13 mouse cellular contexts compared by ENCODE assay signal in the genomic region with DNA sequence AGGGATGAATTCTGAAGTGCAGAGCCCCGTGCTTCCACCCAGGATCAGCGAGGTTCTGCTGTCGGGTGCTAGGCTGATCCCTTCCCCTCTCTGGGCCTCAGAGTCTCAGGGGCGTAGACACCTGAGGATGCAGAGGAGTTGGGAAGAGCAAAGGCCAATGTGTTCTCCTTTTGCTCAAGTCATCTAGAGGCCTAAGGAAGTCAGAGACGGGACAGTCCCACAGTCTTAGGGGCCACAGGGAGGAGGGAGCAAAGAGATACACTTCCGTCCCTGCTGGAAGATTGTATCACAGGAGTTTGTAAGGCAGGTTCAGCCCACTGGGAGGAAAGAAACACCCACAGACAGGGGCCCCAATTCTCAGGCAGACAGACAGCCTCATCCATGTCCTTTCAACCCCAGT. TPM values are rescaled to one million over a fixed set of nuclear protein-coding genes. Genes with fewer than 3 reads are reported as not detected.
DNase-seq lines count a peak whose midpoint lies in the region; ATAC-seq and TF ChIP-seq lines count a peak whose summit lies in the region.
"Had no signal": no experiment of that assay in that cellular context is flagged by ENCODE, and none has a peak within 500 bp of the region (broad histone marks: within the 10 kb centered on the region; RNA-seq: fewer than 3 reads in every experiment).

No protein-coding gene starts in this region.

- DNase-seq in heart, adult 2 months, result no peak
- DNase-seq in A20 (ENCODE audit: low read depth, low spot score), result peak; percentile 58
- DNase-seq in liver, postnatal 0 days, result no peak
- DNase-seq in layer of hippocampus, adult 9-10 months (ENCODE audit: low spot score), result no peak
- DNase-seq in cerebellum, postnatal 36 days, result no peak
- no peak for DNase-seq in adrenal gland, adult 18-20 months (ENCODE audit: low spot score in 2 of 2)
- DNase-seq: adrenal gland, postnatal 36 days; right cerebral cortex, adult 18-20 months had no signal

- TF ChIP-seq POLR2A in heart, adult 2 months (IDR thresholded peaks at IDR 0.05; ENCODE audit: insufficient read depth, low read depth, low read length), result no peak

- H3K4me1 ChIP-seq in heart, embryonic 16.5 days (ENCODE audit: control insufficient read depth, insufficient read depth, low read length), result peaks cover 12% of the 10 kb centered on the region
- peaks cover 3% of the 10 kb centered on the region for H3K4me1 ChIP-seq in heart, adult 2 months (ENCODE audit: control insufficient read depth, insufficient read depth, low read length)
- peaks cover 24% of the 10 kb centered on the region for H3K4me1 ChIP-seq in embryonic facial prominence, embryonic 12.5 days
- H3K4me1 ChIP-seq in liver, postnatal 0 days (ENCODE audit: insufficient read depth), result peaks cover 13% of the 10 kb centered on the region

- peak overlapping the region; percentile 4; the same call in 1 of the 2 replicates for H3K27ac ChIP-seq in heart, embryonic 16.5 days (ENCODE audit: low read length)
- H3K27ac ChIP-seq in heart, adult 2 months, result no peak overlapping the region
- no peak overlapping the region; the same call in 1 of the 2 replicates for H3K27ac ChIP-seq in embryonic facial prominence, embryonic 12.5 days
- peak overlapping the region; percentile 36; the same call in 1 of the 2 replicates for H3K27ac ChIP-seq in liver, postnatal 0 days (ENCODE audit: low read depth)

- peak overlapping the region; percentile 40 for H3K4me3 ChIP-seq in heart, embryonic 16.5 days (ENCODE audit: low read length)
- no peak overlapping the region for H3K4me3 ChIP-seq in heart, adult 2 months
- no peak overlapping the region for H3K4me3 ChIP-seq in embryonic facial prominence, embryonic 12.5 days
- H3K4me3 ChIP-seq in liver, postnatal 0 days (ENCODE audit: low read depth, low read length), result peak overlapping the region; percentile 39
- H3K4me3 ChIP-seq: erythroblast, embryonic 14.5 days had no signal

- intact Hi-C loops in heart, adult 2 months (cut with DNase I), result no loop called here

- no peaks in the 10 kb centered on the region for H3K79me2 ChIP-seq in heart, adult 2 months (replicated peaks; ENCODE audit: control insufficient read depth, insufficient read depth, low read length)

- no peak for TF ChIP-seq EP300 in heart, adult 2 months (IDR thresholded peaks at IDR 0.05; ENCODE audit: insufficient read depth, low read depth, low read length)
- no peak for TF ChIP-seq EP300 in liver, postnatal 0 days (IDR thresholded peaks at IDR 0.05; ENCODE audit: low read depth)

- H3K36me3 ChIP-seq in heart, embryonic 16.5 days (ENCODE audit: control insufficient read depth, insufficient read depth), result no peaks in the 10 kb centered on the region
- no peaks in the 10 kb centered on the region for H3K36me3 ChIP-seq in heart, adult 2 months (ENCODE audit: control insufficient read depth, insufficient read depth, low read length)
- H3K36me3 ChIP-seq in embryonic facial prominence, embryonic 12.5 days, result no peaks in the 10 kb centered on the region
- H3K36me3 ChIP-seq in liver, postnatal 0 days (replicated peaks; ENCODE audit: insufficient read depth, low read length), result no peaks in the 10 kb centered on the region
- H3K36me3 ChIP-seq: limb, embryonic 12.5 days had no signal

- WGBS in heart, embryonic 16.5 days, result 42% methylated on average over 6 of the region's 6 CpGs
- 40% methylated on average over 6 of the region's 6 CpGs for WGBS in heart, adult 2 months
- 54% methylated on average over 6 of the region's 6 CpGs for WGBS in embryonic facial prominence, embryonic 12.5 days
- WGBS in liver, postnatal 0 days (ENCODE audit: insufficient replicate concordance), result 18% methylated on average over 6 of the region's 6 CpGs

- peak overlapping the region; percentile 34 for H3K9ac ChIP-seq in heart, embryonic 16.5 days (ENCODE audit: low read length)
- no peak overlapping the region for H3K9ac ChIP-seq in heart, adult 2 months (ENCODE audit: low read depth, low read length)
- 0 out of 2 replicates have a peak overlapping the region, but pooled peaks have one; percentile 1 for H3K9ac ChIP-seq in embryonic facial prominence, embryonic 12.5 days
- peak overlapping the region; percentile 18 for H3K9ac ChIP-seq in liver, postnatal 0 days (replicated peaks)
- H3K9ac ChIP-seq: limb, embryonic 12.5 days had no signal

- no peaks in the 10 kb centered on the region for H3K9me3 ChIP-seq in heart, embryonic 16.5 days (replicated peaks; ENCODE audit: control insufficient read depth, low read length)
- H3K9me3 ChIP-seq in embryonic facial prominence, embryonic 12.5 days, result no peaks in the 10 kb centered on the region
- no peaks in the 10 kb centered on the region for H3K9me3 ChIP-seq in liver, postnatal 0 days (ENCODE audit: low read length)
- H3K9me3 ChIP-seq: limb, embryonic 12.5 days had no signal

- no peak for ATAC-seq in heart, embryonic 16.5 days (replicated peaks; ENCODE audit: extremely low read depth, insufficient read depth, low FRiP score)
- no peak for ATAC-seq in embryonic facial prominence, embryonic 12.5 days (ENCODE audit: insufficient number of reproducible peaks, insufficient read depth, low FRiP score, low TSS enrichment)
- ATAC-seq in liver, postnatal 0 days, result no peak
- ATAC-seq: hindbrain, embryonic 16.5 days had no signal

- TF ChIP-seq CTCF in heart, adult 2 months (IDR thresholded peaks at IDR 0.05), result no peak
- no peak for TF ChIP-seq CTCF in liver, postnatal 0 days (IDR thresholded peaks at IDR 0.05; ENCODE audit: low read depth)

- peak overlapping the region; percentile 49 for H3K4me2 ChIP-seq in heart, embryonic 16.5 days (ENCODE audit: low read depth, low read length)
- peak overlapping the region; percentile 27 for H3K4me2 ChIP-seq in embryonic facial prominence, embryonic 12.5 days (replicated peaks)
- H3K4me2 ChIP-seq in liver, postnatal 0 days (ENCODE audit: low read depth, low read length), result peak overlapping the region; percentile 67

- H3K27me3 ChIP-seq in heart, embryonic 16.5 days (ENCODE audit: control insufficient read depth, insufficient read depth, low read length), result no peaks in the 10 kb centered on the region
- no peaks in the 10 kb centered on the region for H3K27me3 ChIP-seq in heart, adult 2 months (ENCODE audit: control insufficient read depth, insufficient read depth, low read length)
- no peaks in the 10 kb centered on the region; the same call in 1 of the 2 replicates for H3K27me3 ChIP-seq in embryonic facial prominence, embryonic 12.5 days
- H3K27me3 ChIP-seq in liver, postnatal 0 days (ENCODE audit: insufficient read depth, low read length), result no peaks in the 10 kb centered on the region
- H3K27me3 ChIP-seq: limb, embryonic 12.5 days had no signal

RNA-seq across cellular contexts. Expression of a gene that starts 1.2 kb away (rescaled TPM):
- 32.4 and 33.6 TPM in 2 replicates for polyA plus RNA-seq in heart, embryonic 16.5 days (2015; fragmentation: Nextera tagmentation; extraction: Ambion mirVana)
- total RNA-seq in heart, adult 2 months (2021), result 10 to 100 TPM; 27.1 to 28.9 TPM
- polyA plus RNA-seq in heart, adult 2 months (2012; rRNA removed), result 38.7 and 52.8 TPM in 2 replicates
- polyA plus RNA-seq in embryonic facial prominence, embryonic 12.5 days (2016; fragmentation: Nextera tagmentation; extraction: Ambion mirVana), result 27.6 and 29.1 TPM in 2 replicates
- 7.6 and 8.3 TPM in 2 replicates for polyA plus RNA-seq in liver, postnatal 0 days (2015; fragmentation: Nextera tagmentation; extraction: Ambion mirVana)
- 10 to 100 TPM; 11.6 to 14.9 TPM for total RNA-seq in adrenal gland, adult 18-20 months (2021)

RNA-seq across cellular contexts. Expression of a gene that starts 9.2 kb away (rescaled TPM):
- polyA plus RNA-seq in heart, embryonic 16.5 days (2015; fragmentation: Nextera tagmentation; extraction: Ambion mirVana), result 57.1 and 59.8 TPM in 2 replicates
- 10 to 100 TPM; 21.0 to 25.3 TPM for total RNA-seq in heart, adult 2 months (2021)
- 42.3 and 49.3 TPM in 2 replicates for polyA plus RNA-seq in heart, adult 2 months (2012; rRNA removed)
- 121 and 126 TPM in 2 replicates for polyA plus RNA-seq in embryonic facial prominence, embryonic 12.5 days (2016; fragmentation: Nextera tagmentation; extraction: Ambion mirVana)
- polyA plus RNA-seq in liver, postnatal 0 days (2015; fragmentation: Nextera tagmentation; extraction: Ambion mirVana), result 49.5 and 53.7 TPM in 2 replicates
- total RNA-seq in adrenal gland, adult 18-20 months (2021), result 10 to 100 TPM; 73.2 to 87.4 TPM

RNA-seq across cellular contexts. Expression of a gene that starts 18.1 kb away (rescaled TPM):
- 16.7 and 16.9 TPM in 2 replicates for polyA plus RNA-seq in heart, embryonic 16.5 days (2015; fragmentation: Nextera tagmentation; extraction: Ambion mirVana)
- 1 to 10 TPM; 4.6 to 5.7 TPM for total RNA-seq in heart, adult 2 months (2021)
- polyA plus RNA-seq in heart, adult 2 months (2012; rRNA removed), result 17.8 and 18.0 TPM in 2 replicates
- polyA plus RNA-seq in embryonic facial prominence, embryonic 12.5 days (2016; fragmentation: Nextera tagmentation; extraction: Ambion mirVana), result 31.1 and 32.3 TPM in 2 replicates
- polyA plus RNA-seq in liver, postnatal 0 days (2015; fragmentation: Nextera tagmentation; extraction: Ambion mirVana), result 85.3 and 95.9 TPM in 2 replicates
- 10 to 100 TPM in 1 of 2 experiments, 1 to 10 TPM in 1; 8.2 to 10.3 TPM for total RNA-seq in adrenal gland, adult 18-20 months (2021)

RNA-seq across cellular contexts. Expression of a gene that starts 18.8 kb away (rescaled TPM):
- polyA plus RNA-seq in heart, embryonic 16.5 days (2015; fragmentation: Nextera tagmentation; extraction: Ambion mirVana), result 0.17 and 0.26 TPM in 2 replicates
- not detected for total RNA-seq in heart, adult 2 months (2021)
- polyA plus RNA-seq in heart, adult 2 months (2012; rRNA removed), result not detected in 2 replicates
- 0.34 and 0.43 TPM in 2 replicates for polyA plus RNA-seq in embryonic facial prominence, embryonic 12.5 days (2016; fragmentation: Nextera tagmentation; extraction: Ambion mirVana)
- polyA plus RNA-seq in liver, postnatal 0 days (2015; fragmentation: Nextera tagmentation; extraction: Ambion mirVana), result not detected in 2 replicates
- not detected for total RNA-seq in adrenal gland, adult 18-20 months (2021)
- total RNA-seq: adrenal gland, postnatal 36 days had no signal
- polyA plus RNA-seq: erythroblast, embryonic 14.5 days; limb, embryonic 12.5 days had no signal

RNA-seq across cellular contexts. Expression of a gene that starts 35.0 kb away (rescaled TPM):
- polyA plus RNA-seq in heart, embryonic 16.5 days (2015; fragmentation: Nextera tagmentation; extraction: Ambion mirVana), result 38.1 and 38.9 TPM in 2 replicates
- 1 to 10 TPM; 8.2 to 9.4 TPM for total RNA-seq in heart, adult 2 months (2021)
- polyA plus RNA-seq in heart, adult 2 months (2012; rRNA removed), result 19.4 and 22.2 TPM in 2 replicates
- polyA plus RNA-seq in embryonic facial prominence, embryonic 12.5 days (2016; fragmentation: Nextera tagmentation; extraction: Ambion mirVana), result 61.5 and 67.0 TPM in 2 replicates
- polyA plus RNA-seq in liver, postnatal 0 days (2015; fragmentation: Nextera tagmentation; extraction: Ambion mirVana), result 34.6 and 34.7 TPM in 2 replicates
- total RNA-seq in adrenal gland, adult 18-20 months (2021), result 10 to 100 TPM; 18.2 to 22.3 TPM

Comparison
In these comparisons a context has a peak if more than half of its experiments do, and no peak if none do; other contexts are left out.
1. H3K27ac ChIP-seq: peak in heart, embryonic 16.5 days (single experiment) and liver, postnatal 0 days (single experiment); none in heart, adult 2 months (single experiment) and embryonic facial prominence, embryonic 12.5 days (single experiment).
2. H3K4me3 ChIP-seq: peak in heart, embryonic 16.5 days (single experiment) and liver, postnatal 0 days (single experiment); none in heart, adult 2 months (single experiment) and embryonic facial prominence, embryonic 12.5 days (single experiment).
3. Peak in every context shown above with its lines, with median percentiles within 50 percentile points of each other: H3K4me2 ChIP-seq.